Mouse (Mus musculus) embryo, embryonic 9.5 days (tissue): ENCODE data around the gene Slc18a3.

ENCODE experiments used
- DNase-seq: peaks from one replicate; pipeline ENCODE4 v3.0.0-alpha.2; 2017; ENCODE audit errors: extremely low spot score

Slc18a3 gene

GRCm38 (mm10) chr14:32463211-32464040 is 1.2 kb downstream of the Slc18a3 start:
- peak; percentile 23 for DNase-seq

- DNase-seq, result no peak
These were observed 12.1 kb downstream of the Slc18a3 start for GRCm38 (mm10) chr14:32452552-32452951.

GRCm38 (mm10) chr14:32446989-32447388 is 17.7 kb downstream of the Slc18a3 start:
- DNase-seq, result no peak

DNA sequence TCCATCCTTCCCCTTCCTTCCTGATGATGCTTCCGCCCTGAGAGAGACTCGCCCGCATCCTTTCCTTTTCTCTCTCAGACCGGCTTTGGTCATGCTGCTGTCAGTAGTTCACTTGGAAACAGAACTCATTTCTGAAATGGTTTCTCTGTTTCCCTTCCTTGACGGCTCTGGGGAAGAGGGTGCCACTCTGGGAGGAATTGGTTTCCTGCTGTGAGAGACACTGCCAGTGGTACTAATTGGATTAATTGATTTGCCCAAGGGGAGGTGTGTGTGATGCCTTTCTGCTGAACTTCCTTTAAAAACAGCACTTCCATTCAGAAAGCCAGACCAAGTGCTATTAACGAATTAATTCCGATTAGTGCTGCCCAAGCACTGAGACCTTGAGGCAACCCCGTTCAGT is 21.2 kb downstream of the Slc18a3 start:
- DNase-seq, result no peak

GRCm38 (mm10) chr14:32439744-32440143 is 24.9 kb downstream of the Slc18a3 start:
- no peak for DNase-seq

- DNase-seq, result no peak
These were observed 25.3 kb downstream of the Slc18a3 start for GRCm38 (mm10) chr14:32439316-32439715.

DNA sequence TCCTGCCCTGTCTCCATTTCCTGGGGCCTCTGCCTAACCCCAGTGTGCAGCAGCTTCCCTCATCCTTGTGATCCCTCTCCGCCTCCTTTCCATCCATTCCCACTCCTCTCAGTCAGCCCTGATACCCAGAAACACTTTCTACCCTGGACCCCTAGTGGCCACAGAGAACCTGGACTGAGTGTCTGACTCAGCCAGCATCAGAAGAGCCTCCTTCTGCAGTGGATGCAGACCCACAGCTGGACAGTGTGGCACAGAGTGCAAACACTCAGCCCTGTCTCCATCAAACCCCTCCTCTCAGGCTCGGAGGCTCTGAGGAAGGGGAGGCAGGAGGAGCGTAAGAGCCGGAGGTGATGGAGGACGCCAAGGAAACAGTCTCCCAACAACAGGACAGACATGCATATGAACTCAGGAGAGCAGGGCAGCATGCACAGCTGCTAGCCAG is 27.3 kb downstream of the Slc18a3 start:
- peak; percentile 52 for DNase-seq

DNA sequence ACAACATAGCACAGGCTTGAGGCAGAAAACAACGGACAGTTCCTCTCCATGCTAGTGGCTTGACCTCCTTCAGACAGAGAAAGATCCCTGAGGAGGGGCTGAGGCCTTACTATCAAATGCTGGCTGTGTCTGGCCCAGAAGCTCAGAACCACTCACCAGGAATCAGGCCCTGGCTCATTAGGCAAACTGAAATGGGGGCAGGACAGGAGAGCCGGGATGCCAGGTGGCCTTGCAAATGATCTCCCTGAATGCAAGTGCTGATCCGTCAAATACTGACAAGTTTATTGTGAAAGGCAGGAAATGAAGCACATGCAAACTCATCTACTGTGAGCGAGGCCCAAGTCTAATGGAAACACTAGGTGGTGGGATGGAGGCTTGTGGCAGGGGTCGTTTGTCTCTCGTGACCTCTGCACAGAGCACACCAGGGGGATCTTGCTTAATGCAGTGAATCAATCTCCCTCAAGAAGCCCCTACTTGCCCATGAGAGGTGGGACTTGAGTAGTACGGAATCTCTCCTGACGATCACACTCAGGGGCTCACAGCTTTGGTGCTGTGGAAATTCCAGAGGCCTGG is 35.5 kb downstream of the Slc18a3 start:
- DNase-seq, result peak; percentile 36

GRCm38 (mm10) chr14:32423946-32424345 is 40.7 kb downstream of the Slc18a3 start:
- no peak for DNase-seq

- DNase-seq, result no peak
These were observed 45.9 kb downstream of the Slc18a3 start for GRCm38 (mm10) chr14:32418747-32419146.
